Mouse (Mus musculus): ENCODE data around the gene Slc25a48. TPM values are rescaled to one million over a fixed set of nuclear protein-coding genes. Genes with fewer than 3 reads are reported as not detected.

Slc25a48 gene
- total RNA-seq, 2 experiments from 2014 or later = 0.10 TPM; not detected in 1

DNA sequence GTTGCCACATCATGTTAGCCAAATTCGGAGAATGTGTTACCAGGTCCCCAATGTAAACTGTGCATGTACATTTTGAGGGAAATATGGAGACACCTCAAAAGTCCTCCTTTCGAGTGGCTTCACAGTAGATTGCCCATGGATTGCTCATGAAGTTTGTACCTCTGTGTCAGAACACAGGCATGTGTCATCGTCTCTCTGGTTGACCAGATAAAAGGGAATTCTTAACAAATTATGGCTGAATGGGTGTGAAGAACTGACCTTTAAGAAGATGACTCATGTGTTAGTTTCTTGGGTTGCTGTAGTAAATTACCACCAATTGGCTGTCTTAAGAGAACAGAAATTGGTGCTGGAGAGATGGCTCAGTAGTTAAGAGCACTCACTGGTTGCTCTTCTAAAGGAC, 6.0 kb downstream of the Slc25a48 start:
- no peak for DNase-seq
- intact Hi-C loops (cut with DNase I) = no loop called here

DNA sequence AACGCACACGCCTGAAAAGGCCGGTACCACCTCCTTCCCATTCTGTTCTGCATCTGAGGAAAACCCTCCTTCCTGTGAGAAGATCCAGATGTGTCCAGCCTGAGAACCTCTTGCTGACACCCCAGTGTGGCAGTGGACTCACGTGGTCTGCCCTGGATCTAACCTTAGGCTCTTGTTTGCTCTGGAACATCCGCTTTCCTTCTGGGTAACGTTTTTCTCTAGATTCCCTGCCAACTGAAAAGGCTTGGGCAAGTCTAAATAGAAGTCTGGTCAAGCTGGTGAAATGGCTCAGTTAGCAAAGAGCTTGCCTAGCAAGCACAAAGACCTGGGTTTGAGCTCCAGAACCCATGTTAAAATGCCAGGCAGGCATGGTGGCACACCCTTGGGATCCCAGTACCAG, 6.8 kb downstream of the Slc25a48 start:
- intact Hi-C loops (cut with DNase I) = no loop called here
- DNase-seq = no peak

DNA sequence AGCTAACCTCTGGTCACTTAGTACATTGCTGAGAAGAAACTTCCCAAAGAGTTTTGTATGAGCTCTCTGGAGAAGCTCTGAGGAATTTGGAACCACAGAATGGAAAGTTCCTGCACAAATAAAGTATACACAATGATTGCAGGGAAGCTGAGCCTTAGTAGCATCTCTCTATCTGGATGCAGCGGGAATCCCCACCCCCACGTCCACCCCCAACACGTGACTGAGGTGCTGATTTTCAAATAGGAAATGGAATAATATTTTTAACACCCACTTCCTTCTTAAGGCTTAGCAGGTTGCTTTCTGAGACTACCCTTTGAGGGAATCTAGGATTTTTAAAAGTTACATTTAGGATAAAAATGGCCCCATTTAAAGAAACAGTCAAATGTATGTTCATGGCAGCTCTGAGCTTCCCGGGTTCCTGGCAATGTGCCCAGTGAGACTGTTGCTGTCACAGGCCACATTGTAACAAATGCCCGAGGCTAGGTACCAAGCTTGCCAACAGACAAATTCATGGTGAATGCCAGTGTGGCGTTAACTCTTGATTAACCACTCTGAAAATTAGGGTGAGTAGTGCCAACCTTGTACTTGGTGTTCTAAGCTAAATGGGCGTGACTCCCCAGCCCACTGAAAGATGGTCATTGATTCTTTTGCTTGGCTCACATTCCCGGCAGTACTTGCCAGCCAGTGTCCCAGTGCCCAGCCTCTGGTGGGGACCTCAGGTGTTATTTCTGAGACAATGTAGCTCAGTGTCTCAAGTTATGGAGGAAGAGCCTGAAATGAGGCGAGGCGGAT, 11.3 kb downstream of the Slc25a48 start:
- intact Hi-C loops (cut with DNase I) = no loop called here
- no peak for DNase-seq

DNA sequence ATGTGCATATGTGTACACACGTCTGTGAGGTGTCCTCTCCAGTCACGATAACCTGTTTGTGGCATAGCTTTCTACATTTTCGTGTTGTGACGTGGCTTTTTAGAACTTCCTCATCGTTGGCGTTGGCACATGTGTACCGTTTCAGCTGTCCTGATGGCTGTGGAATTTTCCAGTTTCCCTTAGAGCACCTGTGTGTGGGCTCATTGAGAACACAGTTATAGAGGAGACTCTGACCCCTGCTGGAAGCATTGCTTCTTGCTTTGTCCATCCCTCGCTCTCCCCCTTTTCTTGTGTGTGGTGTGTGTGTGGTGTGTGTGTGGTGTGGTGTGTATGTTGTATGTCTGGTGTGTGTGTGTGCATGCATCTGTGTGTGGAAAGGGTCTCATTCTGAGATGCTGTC, 11.9 kb downstream of the Slc25a48 start:
- no peak for DNase-seq
- intact Hi-C loops (cut with DNase I) = no loop called here

DNA sequence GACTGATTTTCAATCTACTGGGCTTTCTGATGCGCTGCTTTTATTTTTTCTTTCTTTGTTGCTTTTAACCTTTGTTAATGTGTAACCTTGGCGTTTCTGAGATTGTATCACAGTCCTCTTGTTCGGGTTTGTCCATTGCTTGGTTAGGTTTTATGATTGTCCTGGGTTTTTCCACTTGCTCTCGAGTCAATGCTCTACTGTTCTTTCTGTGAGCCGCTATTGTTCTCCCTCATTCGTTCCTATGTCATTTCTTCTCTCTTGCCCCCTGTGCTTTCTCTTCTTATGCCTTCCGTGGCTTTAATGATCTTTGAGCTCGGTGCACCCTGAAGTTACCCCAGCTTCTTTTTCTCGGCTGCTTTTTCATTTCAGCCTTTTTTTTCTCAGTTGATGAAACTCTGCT, 19.8 kb downstream of the Slc25a48 start:
- no peak for DNase-seq
- intact Hi-C loops (cut with DNase I) = no loop called here

DNA sequence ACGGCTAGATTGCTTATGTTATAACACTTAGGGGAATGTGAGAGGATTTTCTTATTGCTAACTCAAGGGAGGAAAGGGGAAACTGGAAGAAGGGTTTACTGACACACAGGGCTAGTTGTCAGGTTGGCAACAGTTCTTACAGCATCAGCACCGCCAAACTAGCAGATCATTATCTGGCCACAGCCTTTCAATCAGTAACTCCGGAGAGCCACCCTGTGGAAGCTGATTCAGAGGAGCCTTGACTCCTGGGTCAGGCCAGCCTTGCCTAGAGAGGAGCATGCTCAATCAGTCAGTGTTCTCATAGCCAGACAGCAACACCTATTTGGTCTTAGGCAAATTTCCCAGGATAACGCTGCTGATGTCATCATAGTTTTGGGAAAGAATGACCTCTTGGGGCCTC, 23.3 kb downstream of the Slc25a48 start:
- intact Hi-C loops (cut with DNase I) = no loop called here
- DNase-seq = no peak

DNA sequence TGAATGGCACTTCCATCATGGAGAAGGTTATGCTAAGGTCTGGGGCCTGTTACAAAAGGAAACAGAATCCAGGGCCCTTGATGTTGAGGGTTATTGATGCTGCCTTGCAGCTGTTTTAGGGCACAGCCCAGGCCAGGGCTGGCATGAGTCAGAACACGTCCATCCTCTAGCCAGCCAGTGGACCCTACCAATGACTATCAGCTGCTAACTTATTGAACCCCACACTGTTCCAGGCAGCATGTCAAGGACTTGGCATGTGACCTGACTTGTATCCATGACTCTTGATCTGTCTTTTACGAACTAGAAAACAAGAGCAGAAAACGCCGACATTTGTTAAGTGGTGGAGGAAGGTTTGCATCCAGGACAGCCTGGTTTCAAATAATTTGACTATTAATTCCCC, 24.6 kb downstream of the Slc25a48 start:
- DNase-seq = no peak
- intact Hi-C loops (cut with DNase I) = no loop called here

DNA sequence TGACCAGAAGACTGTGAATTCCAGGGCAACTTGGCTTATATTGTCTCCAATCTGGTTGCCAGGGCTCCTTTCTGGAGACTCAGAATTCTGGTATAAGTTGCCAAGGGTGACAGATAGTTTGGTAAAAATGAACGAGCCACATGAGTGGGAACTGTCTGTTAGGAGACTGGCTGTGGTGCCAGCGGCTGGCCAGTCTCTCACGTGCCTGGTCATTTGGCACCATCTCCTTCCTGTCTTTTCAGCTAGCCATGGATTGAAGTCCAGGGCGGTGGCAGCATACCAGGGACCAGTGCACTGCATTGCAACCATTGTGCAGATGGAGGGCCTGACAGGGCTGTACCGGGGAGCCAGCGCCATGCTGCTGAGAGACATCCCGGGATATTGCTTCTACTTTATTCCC, 25.1 kb downstream of the Slc25a48 start:
- intact Hi-C loops (cut with DNase I) = no loop called here
- DNase-seq = no peak

DNA sequence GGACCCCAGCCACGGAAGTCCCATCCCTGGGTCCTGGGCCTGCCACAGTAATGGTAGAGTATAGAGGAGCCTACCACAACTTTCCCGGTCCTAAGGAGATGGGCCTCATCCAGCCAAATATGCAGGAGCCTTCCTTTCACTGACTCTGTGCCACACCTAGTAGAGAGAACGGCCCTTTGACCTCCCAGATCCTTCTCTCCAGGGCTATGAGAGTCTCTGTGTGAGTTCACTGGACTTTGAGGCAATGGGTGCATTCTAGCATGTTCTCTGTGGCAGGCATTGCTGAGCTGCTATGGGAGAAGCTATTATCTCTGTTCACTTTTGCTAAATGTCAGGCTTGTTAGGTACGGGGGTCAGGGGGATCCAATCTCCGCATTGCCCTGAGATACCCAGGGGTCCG, 25.6 kb downstream of the Slc25a48 start:
- intact Hi-C loops (cut with DNase I) = no loop called here
- no peak for DNase-seq

DNA sequence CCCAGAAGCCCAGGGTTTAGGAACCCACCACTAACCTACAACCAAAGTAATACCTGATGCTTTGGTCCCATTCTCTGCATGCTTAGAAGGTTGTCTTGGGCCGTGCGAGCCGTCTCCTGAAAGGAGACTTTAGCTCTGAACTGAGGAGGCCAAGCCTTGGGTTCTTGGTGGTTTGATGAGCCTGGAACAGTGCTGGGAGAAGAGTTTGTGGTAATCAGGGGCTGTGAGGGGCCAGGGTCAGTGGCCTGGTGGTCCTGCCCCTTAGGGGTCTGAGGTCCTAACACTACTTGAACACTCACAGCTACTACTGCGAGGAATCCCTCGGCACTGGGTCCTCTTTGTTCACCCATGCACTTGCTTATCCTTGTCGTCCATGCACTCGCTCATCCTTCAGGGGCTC, 29.6 kb downstream of the Slc25a48 start:
- no peak for DNase-seq

DNA sequence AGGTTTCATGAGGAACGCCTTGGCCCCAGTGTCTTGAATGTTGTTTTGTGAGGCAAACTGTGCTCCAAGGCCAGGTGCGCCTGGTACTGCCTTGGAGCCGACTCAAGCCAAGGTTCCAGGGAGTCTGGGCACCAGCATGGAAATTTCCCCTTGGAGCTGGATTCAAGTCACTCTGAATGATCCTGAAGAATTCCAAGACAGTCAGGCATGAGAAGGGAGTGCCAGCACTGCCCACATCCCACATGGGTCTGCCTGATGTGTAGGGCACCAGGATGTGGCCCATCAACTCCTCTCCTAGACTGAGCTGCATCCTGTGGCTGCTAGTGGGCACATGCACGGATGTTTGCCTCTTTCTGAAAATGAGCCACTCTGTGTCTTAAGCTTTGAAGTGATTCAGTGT, 30.4 kb downstream of the Slc25a48 start:
- no peak for DNase-seq
- intact Hi-C loops (cut with DNase I) = no loop called here

More for the DNA sequence above, 29.6 kb downstream of the Slc25a48 start:
- intact Hi-C loops (cut with DNase I) = no loop called here

DNA sequence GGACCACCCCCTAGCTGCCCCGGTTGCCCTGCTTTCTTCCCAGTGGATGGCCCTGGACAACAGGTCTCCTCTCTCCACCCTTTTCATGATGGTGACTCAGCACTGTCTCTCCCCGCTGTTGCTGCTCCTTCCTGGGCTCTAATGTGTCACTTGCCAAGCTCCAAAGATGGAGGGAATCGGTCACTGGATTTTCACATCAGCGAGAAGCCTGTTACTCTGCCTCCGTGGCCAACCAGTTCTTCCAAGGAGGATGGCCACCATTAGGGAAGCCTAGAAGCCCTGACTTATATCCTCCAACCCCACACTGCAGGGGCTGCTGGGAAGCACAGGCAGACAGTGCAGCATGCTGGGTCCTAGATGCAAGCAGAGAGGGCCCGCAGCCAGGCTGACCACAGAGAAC, 33.1 kb downstream of the Slc25a48 start:
- intact Hi-C loops (cut with DNase I) = loop anchor here (10.0 kb wide), 1 partner anchor 794 kb away; no protein-coding TSS in a partner anchor

DNA sequence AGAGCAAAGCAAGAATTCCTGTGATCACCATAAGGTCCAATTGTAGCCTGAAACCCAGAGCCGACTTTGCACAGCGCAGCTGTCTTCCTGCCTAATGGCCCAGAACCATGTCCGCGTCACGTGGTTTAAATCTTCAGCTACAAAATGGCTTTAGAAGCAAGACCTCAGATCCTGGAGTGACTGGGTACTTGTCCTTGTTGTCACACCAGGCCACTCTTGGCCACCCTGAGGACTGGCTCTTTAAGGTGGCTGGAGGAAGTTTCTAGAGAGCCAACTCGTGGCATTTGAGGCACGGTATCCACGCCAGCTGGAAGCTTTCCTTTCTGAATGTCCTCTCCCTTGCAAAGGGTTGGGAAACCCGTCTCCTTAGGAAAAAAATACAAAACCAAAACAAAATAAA, 33.8 kb downstream of the Slc25a48 start:
- peak; percentile 30 to 38 for DNase-seq
- intact Hi-C loops (cut with DNase I) = loop anchor here (10.0 kb wide), 1 partner anchor 793 kb away; no protein-coding TSS in a partner anchor

More for the DNA sequence above, 33.1 kb downstream of the Slc25a48 start:
- DNase-seq = no peak

DNA sequence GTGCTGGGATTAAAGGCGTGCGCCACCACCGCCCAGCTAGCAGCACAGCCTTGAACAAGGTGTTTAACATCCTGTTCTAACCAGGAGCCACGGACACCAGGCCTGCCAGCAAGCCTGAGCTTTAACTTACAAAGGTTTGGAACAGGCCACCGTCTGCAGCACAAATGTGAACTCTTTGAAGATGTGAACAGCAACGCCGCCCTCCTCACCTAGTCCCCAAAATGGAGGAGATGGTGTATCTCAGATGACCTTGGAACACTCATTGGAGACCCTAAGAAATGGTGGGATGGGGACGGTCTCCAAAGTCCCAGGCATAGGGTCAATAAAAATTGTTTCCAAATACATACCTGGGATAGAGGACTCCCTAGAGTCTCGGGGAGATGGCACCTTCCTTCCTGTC, 34.5 kb downstream of the Slc25a48 start:
- intact Hi-C loops (cut with DNase I) = loop anchor here (10.0 kb wide), 1 partner anchor 792 kb away; no protein-coding TSS in a partner anchor
- DNase-seq = no peak

DNA sequence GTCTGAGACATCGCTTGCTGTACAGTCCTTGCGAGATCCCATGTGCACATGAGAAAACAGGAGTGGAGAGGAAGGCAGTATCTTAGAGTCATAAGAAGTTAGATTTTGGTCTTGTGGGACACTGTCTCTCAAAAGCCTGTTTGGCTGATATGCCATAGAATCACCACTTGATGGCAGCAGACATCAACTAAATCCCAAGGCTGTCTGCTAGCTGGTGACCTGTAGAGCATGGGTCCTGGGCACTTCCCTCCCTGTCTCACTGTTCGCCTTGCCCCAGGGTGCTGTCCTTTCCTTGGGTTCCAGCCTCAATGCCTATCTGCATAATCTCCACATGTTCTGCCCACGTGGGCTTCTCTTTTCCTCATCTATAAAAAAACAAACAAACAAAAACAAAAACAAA, 37.2 kb downstream of the Slc25a48 start:
- intact Hi-C loops (cut with DNase I) = loop anchor here (2.0 to 10.0 kb wide), 5 partner anchors 87 to 789 kb away; no protein-coding TSS in a partner anchor
- DNase-seq = no peak

DNA sequence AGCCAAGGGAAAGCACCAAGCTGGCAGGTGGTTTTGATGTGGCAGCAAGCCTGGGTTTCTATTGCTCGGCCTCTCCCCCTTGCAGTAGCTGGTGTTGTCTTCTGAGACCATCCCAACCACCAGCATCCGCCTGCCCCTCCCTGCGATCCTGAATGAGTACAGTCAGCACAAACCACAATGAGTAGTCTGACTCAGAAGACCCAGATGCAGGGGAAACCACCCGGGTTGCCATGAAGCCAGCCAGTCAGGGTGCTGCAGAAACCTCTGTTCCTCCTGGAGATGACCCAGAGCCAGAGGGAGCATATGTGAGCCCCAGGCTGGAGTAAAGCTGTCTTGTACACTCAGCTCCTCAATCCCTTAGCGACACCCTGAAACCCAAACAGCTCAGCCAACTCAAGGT, 38.6 kb downstream of the Slc25a48 start:
- no peak for DNase-seq
- intact Hi-C loops (cut with DNase I) = loop anchor here (5.0 to 10.0 kb wide), 4 partner anchors 86 to 788 kb away; no protein-coding TSS in a partner anchor

DNA sequence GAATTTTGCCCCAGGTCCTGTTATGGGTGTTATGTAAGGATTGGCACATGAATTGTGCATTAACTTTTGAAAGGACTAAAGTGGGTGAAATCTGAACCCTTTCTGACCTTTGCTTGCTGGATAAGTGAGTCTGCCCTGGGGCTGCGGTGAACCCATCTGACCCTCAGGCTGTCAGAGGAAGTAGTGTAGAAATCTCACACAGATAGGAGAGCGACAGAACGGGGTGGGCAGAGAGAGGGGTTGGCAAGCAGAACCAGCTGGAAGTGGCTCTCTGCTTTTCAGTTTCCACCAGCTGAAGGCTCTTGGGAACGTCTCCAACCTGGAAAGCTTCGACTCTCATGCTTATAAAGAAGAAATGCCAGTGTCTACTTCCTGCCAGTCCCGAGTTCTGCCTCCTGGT, 39.1 kb downstream of the Slc25a48 start:
- intact Hi-C loops (cut with DNase I) = loop anchor here (5.0 to 10.0 kb wide), 4 partner anchors 85 to 788 kb away; no protein-coding TSS in a partner anchor

DNA sequence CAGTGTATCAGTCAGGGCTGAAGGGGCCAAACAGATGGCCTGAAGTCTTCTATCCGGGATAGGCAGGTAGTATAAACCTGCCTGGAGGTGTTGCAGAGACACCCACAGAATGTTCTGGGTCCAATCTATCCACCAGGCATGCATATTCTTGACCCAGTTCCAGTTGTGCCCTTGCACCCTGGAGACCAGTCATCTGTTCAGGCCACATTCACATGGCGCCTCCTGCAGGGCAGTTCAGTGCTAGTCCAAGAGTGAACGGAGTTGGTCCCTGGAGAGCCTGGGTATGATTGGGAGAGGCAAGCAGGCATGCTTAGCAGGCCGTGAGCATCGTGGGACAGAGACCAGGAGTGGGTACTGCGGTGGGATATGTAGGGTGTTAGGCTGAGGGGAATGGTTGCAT, 39.9 kb downstream of the Slc25a48 start:
- DNase-seq = no peak
- intact Hi-C loops (cut with DNase I) = loop anchor here (5.0 to 10.0 kb wide), 4 partner anchors 84 to 787 kb away; no protein-coding TSS in a partner anchor

More for the DNA sequence above, 39.1 kb downstream of the Slc25a48 start:
- DNase-seq = no peak

DNA sequence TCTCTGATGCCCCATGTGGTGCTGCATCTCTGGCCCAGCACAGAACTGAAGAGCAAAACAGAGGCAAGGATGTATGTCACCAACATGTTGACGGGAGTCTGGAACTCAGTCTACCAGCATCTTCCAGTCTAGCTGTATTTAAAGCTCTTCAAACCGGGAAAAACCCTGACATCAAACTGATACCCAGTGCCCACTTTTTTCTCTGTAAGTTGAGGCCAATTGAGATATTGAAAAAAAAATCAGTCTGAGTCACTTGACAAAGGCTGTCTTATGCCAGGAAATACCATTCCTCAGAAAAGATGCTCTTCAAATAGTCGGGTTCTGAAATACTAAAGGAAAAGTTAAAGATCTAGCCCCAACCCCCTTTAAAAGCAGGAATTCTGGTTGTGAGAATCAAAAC, 44.0 kb downstream of the Slc25a48 start, which contains the start of gene Il9:
Il9 (minus strand) TSS at position 101 of the 400 bp plus-strand sequence.
- intact Hi-C loops (cut with DNase I) = no loop called here
- DNase-seq = no peak

DNA sequence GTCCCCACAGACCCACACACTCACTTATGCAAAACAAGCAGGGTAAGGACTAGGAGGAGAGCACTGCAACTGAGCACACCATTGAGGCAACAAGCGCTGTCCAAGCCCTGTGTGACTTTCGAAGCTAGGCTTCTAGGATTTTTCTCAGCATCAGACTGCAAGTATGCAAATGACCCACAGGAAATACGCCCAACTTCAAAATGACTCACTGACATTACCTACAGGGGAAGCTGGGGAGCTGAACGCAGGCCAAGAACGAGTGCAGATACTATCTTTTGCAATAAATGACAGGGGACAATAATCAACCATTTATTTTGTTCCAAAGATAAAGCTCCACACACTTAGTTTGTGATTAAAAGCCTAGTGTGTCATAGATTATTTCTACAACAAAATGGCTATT, 49.9 kb downstream of the Slc25a48 start:
- intact Hi-C loops (cut with DNase I) = no loop called here
- DNase-seq = no peak

DNA sequence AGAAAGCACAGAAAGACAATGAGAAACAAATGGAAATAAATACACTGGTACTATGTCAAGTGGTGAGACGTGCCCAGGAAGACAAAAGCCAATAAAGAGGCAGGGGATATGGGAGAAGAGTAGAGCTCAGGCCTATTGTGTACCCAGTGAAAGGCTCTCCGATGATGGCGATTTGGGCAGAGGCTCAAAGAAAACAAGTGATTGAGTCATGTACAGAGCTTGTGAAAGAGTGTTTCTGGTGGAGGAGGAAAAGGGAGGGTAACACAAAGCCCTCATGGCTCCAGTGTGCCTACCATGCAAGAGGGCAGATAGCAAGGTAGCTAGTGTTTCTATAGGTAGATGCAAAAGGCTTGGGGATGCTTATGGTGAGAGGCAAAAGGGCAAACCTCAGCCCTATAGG, 56.3 kb downstream of the Slc25a48 start:
- no peak for DNase-seq
- intact Hi-C loops (cut with DNase I) = no loop called here

DNA sequence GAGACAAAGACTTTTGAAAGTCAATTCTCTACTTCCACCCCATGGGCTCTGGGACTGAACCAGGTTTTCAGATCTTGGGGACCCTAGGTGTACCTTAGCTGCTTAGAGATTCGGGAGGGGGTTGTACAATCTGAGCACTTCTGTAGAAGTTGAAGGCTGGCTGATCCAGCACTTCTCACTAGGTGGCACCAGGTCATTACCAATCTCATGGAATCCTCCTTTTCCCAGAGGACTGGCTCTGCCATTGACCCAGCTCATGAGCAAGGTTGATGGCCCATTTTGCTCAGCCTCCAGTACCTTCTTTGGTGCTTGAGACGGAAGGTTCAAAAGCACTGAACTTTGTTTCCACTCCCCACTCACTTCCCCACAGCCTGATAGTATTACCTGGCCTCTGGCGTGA, 62.0 kb downstream of the Slc25a48 start:
- DNase-seq = no peak
- intact Hi-C loops (cut with DNase I) = no loop called here

Data from gastrocnemius, postnatal 36 days (tissue).